Mouse (Mus musculus): ENCODE results near the gene Nasp. TPM values are rescaled to one million over a fixed set of nuclear protein-coding genes. Genes with fewer than 3 reads are reported as not detected.
"Not testable (repeated sequence)": the region's sequence is repeated elsewhere in the genome, so short reads cannot be mapped to it uniquely, and the experiment has no call there.

The Nasp gene
- 322 and 325 TPM in 2 replicates for polyA plus RNA-seq (2016; fragmentation: Nextera tagmentation; extraction: Ambion mirVana)

DNA sequence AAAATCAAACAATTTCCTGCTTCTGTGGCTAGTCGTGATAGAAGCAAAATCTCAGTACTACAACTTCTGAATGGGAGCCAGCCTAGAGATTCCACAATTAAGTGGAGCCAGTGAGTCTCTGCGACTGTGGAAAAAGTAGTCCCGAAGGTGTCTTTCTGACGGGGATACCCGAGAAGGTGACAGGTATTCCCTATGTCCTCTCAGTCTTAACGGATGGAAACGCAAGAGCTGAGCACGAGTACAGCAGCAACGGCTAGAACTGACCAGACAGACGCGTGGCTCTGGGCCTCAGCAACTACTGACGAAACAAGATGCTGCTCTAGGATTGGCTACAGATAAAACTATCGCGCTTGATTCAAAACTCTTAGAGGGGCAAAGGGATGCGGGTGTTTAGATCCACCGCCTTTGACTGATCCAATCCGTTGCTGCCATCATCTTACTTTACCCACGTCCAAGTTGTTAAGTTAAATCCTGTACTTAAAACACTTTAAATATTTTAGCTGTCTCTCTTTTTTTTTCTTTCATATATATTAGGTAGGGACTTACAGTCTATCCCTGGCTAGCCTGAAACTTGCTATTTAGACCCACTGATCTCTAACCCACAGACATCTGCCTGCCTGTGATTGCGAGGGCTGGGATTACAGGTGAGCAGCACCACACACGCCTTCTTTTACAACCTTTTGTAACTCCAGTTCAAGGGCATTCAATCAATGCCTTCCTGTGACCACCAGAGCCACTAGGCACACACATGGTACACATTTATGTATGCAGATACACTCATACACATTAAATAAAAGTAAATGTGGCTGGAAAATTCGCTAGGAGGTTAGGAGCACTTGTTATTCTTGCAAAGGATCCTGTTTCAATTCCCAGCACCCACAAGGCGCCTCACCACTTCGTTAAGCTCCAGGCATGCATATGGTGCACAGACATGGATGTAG lies at the start of gene Nasp:
Gene Nasp (minus strand): TSS at position 220 of the 941 bp plus-strand sequence.
- 6% methylated on average over 23 of the region's 23 CpGs for WGBS
- peaks cover 11% of the 10 kb centered on the region for H3K4me1 ChIP-seq (replicated peaks)
- H3K9me3 ChIP-seq: no peaks in the 10 kb centered on the region
- H3K27ac ChIP-seq: peak within 1 kb of the TSS; percentile 95
- peak within 1 kb of the TSS; percentile 62 for H3K4me2 ChIP-seq
- peaks cover 27% of the 10 kb centered on the region for H3K36me3 ChIP-seq
- no peaks in the 10 kb centered on the region for H3K27me3 ChIP-seq
- peak; percentile 75; the same call in 1 of the 2 replicates for ATAC-seq (ENCODE audit: insufficient number of reproducible peaks, insufficient read depth, low FRiP score, low TSS enrichment, low read depth)
- peak within 1 kb of the TSS; percentile 82 for H3K4me3 ChIP-seq (replicated peaks)
- H3K9ac ChIP-seq (replicated peaks): peak within 1 kb of the TSS; percentile 84

DNA sequence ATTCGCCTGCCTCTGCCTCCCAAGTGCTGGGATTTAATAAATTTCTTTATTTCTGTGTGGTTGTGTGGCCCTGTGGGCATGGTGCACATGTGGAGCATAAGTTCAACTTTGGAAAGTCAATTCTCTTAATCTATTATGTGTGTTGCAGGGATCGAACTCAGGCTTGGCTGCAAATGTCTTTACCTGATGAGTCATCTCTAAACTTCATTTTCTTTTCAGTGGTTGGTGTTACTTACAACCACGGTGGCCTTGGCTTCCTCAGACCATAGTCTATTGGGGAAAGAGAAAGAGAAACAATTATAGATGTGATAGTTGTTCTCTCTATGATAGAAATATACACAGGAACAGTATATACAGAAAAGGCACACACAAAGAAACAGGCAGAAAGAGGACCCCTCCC lies 48.3 kb upstream of the Nasp start:
- H3K27me3 ChIP-seq: no peaks in the 10 kb centered on the region
- no peak overlapping the region for H3K4me3 ChIP-seq (replicated peaks)

DNA sequence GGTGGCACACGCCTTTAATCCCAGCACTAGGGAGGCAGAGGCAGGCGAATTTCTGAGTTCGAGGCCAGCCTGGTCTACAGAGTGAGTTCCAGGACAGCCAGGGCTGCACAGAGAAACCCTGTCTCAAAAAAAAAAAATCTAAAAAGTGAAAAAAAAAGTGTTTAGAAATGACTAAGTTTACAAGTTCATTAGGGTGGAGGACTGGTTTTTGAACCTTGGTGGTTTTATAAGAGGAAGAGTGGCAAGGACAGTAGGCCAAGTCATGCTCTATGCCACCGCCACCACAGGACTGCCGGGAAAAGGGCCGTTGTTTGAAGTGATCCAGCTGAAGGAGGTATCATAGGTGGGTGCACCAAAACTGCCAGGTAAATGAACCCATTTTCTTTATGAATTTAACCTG lies 47.0 kb upstream of the Nasp start:
- not testable (repeated sequence) for H3K9me3 ChIP-seq; H3K27ac ChIP-seq; H3K9ac ChIP-seq (replicated peaks); H3K4me3 ChIP-seq (replicated peaks); H3K4me2 ChIP-seq; H3K27me3 ChIP-seq; H3K36me3 ChIP-seq; H3K4me1 ChIP-seq (replicated peaks); ATAC-seq (ENCODE audit: insufficient number of reproducible peaks, insufficient read depth, low FRiP score, low TSS enrichment, low read depth)
- 86% methylated on average over 6 of the region's 6 CpGs for WGBS

More for the DNA sequence above, 48.3 kb upstream of the Nasp start:
- WGBS: 80% methylated on average over 3 of the region's 3 CpGs
- no peak overlapping the region for H3K4me2 ChIP-seq
- no peak for ATAC-seq (ENCODE audit: insufficient number of reproducible peaks, insufficient read depth, low FRiP score, low TSS enrichment, low read depth)
- H3K4me1 ChIP-seq (replicated peaks): no peaks in the 10 kb centered on the region
- H3K9me3 ChIP-seq: no peaks in the 10 kb centered on the region
- no peaks in the 10 kb centered on the region for H3K36me3 ChIP-seq
- H3K27ac ChIP-seq: no peak overlapping the region
- H3K9ac ChIP-seq (replicated peaks): no peak overlapping the region

DNA sequence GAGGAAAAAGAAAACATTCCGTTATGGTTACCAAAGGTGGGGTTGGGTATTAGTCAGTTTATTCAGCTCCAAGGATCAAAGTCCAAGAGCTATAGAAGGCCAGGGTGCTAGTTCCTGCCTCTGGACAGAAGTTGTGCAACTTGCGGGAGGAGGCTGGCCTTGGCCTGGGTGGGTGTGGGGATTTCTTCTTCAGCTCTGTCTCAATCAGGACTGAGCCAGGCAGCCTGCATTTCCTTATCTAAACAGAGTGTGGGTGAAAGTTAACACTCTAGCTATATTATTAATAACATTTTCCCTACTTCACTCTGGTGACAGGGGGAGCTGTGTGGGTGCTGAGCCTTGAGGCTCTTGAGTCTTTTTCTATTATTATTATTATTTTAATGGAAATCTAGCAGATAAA lies 45.0 kb upstream of the Nasp start:
- Histone ChIP-seq H3K27ac (no peak overlapping the region), H3K9me3 (no peaks in the 10 kb centered on the region), H3K4me2 (no peak overlapping the region), H3K27me3 (no peaks in the 10 kb centered on the region), H3K9ac (replicated peaks) (no peak overlapping the region), H3K4me3 (replicated peaks) (no peak overlapping the region), H3K4me1 (replicated peaks) (no peaks in the 10 kb centered on the region), H3K36me3 (no peaks in the 10 kb centered on the region)
- ATAC-seq (ENCODE audit: insufficient number of reproducible peaks, insufficient read depth, low FRiP score, low TSS enrichment, low read depth): no peak
- WGBS: 72% methylated on average over 2 of the region's 2 CpGs

DNA sequence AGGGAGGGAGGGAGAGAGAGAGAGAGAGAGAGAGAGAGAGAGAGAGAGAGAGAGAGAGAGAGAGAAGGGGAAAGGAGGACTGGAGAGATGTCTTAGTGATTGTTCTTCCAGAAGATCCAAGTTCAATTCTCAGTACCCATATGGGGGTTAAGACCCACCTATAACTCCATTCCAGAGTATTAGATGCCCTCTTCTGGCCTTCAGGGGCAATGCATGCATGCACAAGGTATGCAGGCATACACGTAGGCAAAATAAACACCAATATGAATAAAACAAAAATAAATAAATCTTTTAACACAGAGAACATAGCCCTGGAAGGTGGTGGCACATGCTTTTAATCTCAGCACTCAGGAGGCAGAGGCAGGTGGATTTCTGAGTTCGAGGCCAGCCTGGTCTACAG lies 41.5 kb upstream of the Nasp start:
- Histone ChIP-seq H3K4me2 (no peak overlapping the region), H3K36me3 (no peaks in the 10 kb centered on the region), H3K27me3 (no peaks in the 10 kb centered on the region), H3K4me1 (replicated peaks) (no peaks in the 10 kb centered on the region), H3K9ac (replicated peaks) (no peak overlapping the region), H3K27ac (no peak overlapping the region), H3K9me3 (no peaks in the 10 kb centered on the region), H3K4me3 (replicated peaks) (no peak overlapping the region)
- ATAC-seq (ENCODE audit: insufficient number of reproducible peaks, insufficient read depth, low FRiP score, low TSS enrichment, low read depth): no peak
- 68% methylated on average over 2 of the region's 2 CpGs for WGBS

DNA sequence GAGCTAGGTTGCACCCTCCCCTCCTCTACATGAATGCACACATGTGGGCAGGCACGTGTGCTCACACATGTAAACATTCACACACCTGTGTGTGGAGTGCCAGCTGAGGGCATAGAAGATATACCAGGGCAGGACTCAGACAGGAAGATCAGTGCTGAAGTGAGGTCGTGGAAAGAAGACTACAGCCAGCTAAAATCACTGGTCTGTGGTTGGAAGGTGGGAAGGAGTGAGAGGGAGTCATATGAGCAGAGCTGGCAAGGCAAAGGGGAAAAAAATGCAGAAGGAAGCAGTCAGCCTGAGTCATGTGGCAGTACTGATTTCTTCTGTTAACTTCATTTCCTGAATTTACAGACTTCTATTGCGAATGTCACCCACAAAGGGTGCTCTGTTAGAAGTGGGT lies 40.4 kb upstream of the Nasp start:
- WGBS: 60% methylated on average over 3 of the region's 3 CpGs
- no peak overlapping the region for H3K27ac ChIP-seq

DNA sequence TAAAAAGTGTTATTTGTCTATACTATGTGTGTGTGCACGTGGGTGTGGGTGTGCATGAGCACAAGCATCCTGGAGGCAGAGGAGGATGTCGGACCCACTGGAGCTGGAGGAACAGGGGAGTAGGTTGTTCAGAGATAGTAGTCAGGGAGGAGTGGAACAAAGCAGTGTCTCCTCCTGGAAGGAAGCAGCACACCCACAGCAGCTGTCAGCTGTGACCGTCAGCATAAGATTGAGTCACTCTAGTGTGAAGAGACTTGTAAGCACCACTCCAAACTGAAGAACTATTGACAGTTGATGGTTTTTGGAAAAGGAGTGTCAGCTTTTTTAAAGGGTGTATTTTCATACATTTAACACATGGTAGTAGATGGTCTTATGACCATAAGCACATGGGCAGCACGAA lies 38.9 kb upstream of the Nasp start:
- H3K27ac ChIP-seq: no peak overlapping the region
- H3K4me2 ChIP-seq: no peak overlapping the region
- no peak overlapping the region for H3K9ac ChIP-seq (replicated peaks)
- H3K4me1 ChIP-seq (replicated peaks): no peaks in the 10 kb centered on the region
- H3K9me3 ChIP-seq: no peaks in the 10 kb centered on the region
- no peak for ATAC-seq (ENCODE audit: insufficient number of reproducible peaks, insufficient read depth, low FRiP score, low TSS enrichment, low read depth)
- H3K27me3 ChIP-seq: no peaks in the 10 kb centered on the region
- 72% methylated on average over 4 of the region's 4 CpGs for WGBS
- no peaks in the 10 kb centered on the region for H3K36me3 ChIP-seq
- no peak overlapping the region for H3K4me3 ChIP-seq (replicated peaks)

More for the DNA sequence above, 40.4 kb upstream of the Nasp start:
- H3K4me3 ChIP-seq (replicated peaks): no peak overlapping the region
- H3K4me2 ChIP-seq: no peak overlapping the region
- no peaks in the 10 kb centered on the region for H3K36me3 ChIP-seq
- H3K4me1 ChIP-seq (replicated peaks): no peaks in the 10 kb centered on the region
- H3K9me3 ChIP-seq: no peaks in the 10 kb centered on the region
- no peak for ATAC-seq (ENCODE audit: insufficient number of reproducible peaks, insufficient read depth, low FRiP score, low TSS enrichment, low read depth)
- no peak overlapping the region for H3K9ac ChIP-seq (replicated peaks)
- H3K27me3 ChIP-seq: no peaks in the 10 kb centered on the region

DNA sequence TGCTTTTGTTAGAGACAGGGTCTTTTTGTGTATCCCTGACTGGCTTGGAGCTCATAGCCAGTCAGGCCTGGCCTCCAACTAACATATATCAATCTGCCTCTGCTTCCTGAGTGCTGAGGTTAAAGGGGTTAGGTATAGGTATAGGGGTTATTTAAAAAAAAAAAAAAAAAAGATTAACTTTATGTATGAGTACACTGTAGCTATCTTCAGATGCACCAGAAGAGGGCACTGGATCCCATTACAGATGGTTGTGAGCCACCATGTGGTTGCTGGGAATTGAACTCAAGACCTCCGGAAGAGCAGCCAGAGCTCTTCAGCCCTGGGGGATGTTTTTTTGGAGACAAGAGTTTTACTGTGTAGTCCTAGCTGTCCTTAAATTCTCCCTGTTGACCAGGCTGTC lies 34.3 kb upstream of the Nasp start:
- H3K4me1 ChIP-seq (replicated peaks): no peaks in the 10 kb centered on the region
- no peak overlapping the region for H3K4me3 ChIP-seq (replicated peaks)
- no peak overlapping the region for H3K4me2 ChIP-seq
- H3K36me3 ChIP-seq: no peaks in the 10 kb centered on the region
- no peak overlapping the region for H3K27ac ChIP-seq
- no peaks in the 10 kb centered on the region for H3K27me3 ChIP-seq
- no peak overlapping the region for H3K9ac ChIP-seq (replicated peaks)
- no peaks in the 10 kb centered on the region for H3K9me3 ChIP-seq
- ATAC-seq (ENCODE audit: insufficient number of reproducible peaks, insufficient read depth, low FRiP score, low TSS enrichment, low read depth): no peak
- WGBS: 83% methylated on average over 1 of the region's 1 CpGs

DNA sequence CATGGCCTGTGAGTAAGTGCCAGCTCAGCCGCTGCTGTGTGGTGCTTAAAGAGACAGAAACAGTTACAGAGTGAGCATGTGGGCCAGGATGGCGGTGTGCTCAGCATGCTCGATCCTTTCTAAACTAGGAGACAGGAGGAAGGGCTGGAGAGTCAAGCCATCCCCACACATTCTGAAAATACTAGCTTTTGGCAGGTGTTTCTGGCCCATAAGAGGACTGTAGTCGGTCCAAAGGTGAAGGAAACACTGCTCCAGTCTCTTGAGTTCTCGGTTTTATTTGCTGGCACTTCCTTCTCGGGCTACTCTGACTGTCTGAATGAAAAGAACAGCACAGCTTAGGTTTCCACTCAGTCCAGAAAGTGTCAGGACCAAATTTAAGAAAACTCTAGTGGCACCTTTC lies 33.1 kb upstream of the Nasp start:
- no peaks in the 10 kb centered on the region for H3K9me3 ChIP-seq
- no peak overlapping the region for H3K9ac ChIP-seq (replicated peaks)
- 77% methylated on average over 6 of the region's 6 CpGs for WGBS
- H3K4me3 ChIP-seq (replicated peaks): no peak overlapping the region
- no peaks in the 10 kb centered on the region for H3K4me1 ChIP-seq (replicated peaks)
- no peak for ATAC-seq (ENCODE audit: insufficient number of reproducible peaks, insufficient read depth, low FRiP score, low TSS enrichment, low read depth)
- H3K4me2 ChIP-seq: no peak overlapping the region
- H3K27ac ChIP-seq: no peak overlapping the region
- no peaks in the 10 kb centered on the region for H3K27me3 ChIP-seq
- H3K36me3 ChIP-seq: no peaks in the 10 kb centered on the region

DNA sequence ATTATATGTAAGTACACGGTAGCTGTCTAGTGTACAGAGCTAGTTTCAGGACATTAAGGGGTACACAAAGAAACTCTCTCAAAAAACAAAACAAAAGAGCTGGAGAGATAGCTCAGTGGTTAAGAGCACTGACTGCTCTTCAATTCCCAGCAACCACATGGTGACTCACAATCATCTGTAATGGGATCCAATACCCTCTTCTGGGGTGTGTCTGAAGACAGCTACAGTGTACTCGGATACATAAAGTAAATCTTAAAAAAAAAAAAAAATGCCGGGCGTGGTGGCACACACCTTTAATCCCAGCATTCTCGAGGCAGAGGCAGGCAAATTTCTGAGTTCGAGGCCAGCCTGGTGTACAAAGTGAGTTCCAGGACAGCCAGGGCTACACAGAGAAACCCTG lies 32.2 kb upstream of the Nasp start:
- ATAC-seq (ENCODE audit: insufficient number of reproducible peaks, insufficient read depth, low FRiP score, low TSS enrichment, low read depth); H3K4me1 ChIP-seq (replicated peaks); H3K9ac ChIP-seq (replicated peaks); H3K36me3 ChIP-seq; H3K27me3 ChIP-seq; H3K9me3 ChIP-seq; H3K4me3 ChIP-seq (replicated peaks); H3K27ac ChIP-seq; H3K4me2 ChIP-seq: not testable (repeated sequence)
- 86% methylated on average over 6 of the region's 6 CpGs for WGBS

DNA sequence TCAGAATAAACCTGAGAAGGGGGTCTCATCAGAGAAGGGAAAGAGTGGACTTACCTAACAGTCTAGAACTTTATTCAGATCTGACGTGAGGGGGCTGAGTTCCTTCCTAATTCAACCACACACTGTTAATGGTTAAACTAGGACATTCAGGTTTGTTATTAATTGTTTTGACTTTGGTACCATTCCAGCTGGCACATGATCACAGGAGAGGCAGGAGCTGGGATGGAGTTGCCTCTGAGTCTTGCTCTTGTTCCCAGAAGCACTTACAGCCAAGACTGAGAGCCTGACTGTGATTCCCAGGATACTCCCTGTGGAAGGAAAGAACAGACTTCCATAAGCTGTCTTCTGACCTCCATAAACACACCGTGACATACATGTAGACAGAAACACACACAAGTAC lies 31.7 kb upstream of the Nasp start:
- Histone ChIP-seq H3K4me1 (replicated peaks) (no peaks in the 10 kb centered on the region), H3K4me2 (no peak overlapping the region), H3K27ac (no peak overlapping the region), H3K36me3 (no peaks in the 10 kb centered on the region), H3K9me3 (no peaks in the 10 kb centered on the region), H3K9ac (replicated peaks) (no peak overlapping the region), H3K4me3 (replicated peaks) (no peak overlapping the region), H3K27me3 (no peaks in the 10 kb centered on the region)
- WGBS: 86% methylated on average over 2 of the region's 2 CpGs
- no peak for ATAC-seq (ENCODE audit: insufficient number of reproducible peaks, insufficient read depth, low FRiP score, low TSS enrichment, low read depth)

DNA sequence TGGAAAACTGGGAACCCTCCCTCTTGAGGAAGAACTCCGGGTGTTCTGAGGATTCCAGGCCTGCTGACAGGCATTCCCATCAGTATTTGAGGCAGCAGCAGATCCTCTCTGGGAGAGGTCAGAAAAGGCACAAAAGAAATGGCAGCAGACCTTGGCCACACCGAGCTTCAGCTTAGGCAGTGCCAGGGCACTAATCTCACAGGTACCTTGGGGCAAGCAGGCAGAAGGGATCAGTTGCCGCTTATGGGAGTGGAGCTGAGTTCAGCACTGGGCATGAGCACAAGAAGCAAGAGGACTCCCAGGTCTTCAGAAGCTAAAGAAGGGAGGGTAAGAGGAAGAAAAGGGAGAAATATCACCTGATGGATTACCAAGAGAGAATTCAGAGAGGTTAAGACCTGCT lies 30.2 kb upstream of the Nasp start:
- no peak for ATAC-seq (ENCODE audit: insufficient number of reproducible peaks, insufficient read depth, low FRiP score, low TSS enrichment, low read depth)
- 53% methylated on average over 3 of the region's 3 CpGs for WGBS
- Histone ChIP-seq H3K27me3 (no peaks in the 10 kb centered on the region), H3K36me3 (no peaks in the 10 kb centered on the region), H3K9me3 (no peaks in the 10 kb centered on the region), H3K4me1 (replicated peaks) (no peaks in the 10 kb centered on the region), H3K27ac (no peak overlapping the region), H3K9ac (replicated peaks) (no peak overlapping the region), H3K4me2 (no peak overlapping the region), H3K4me3 (replicated peaks) (no peak overlapping the region)

All from limb, embryonic 12.5 days (tissue).